Mouse (Mus musculus) monocyte, adult 2 months (primary cell): ENCODE results near the gene Csf2rb2.
"Not testable (repeated sequence)": the region's sequence is repeated elsewhere in the genome, so short reads cannot be mapped to it uniquely, and the experiment has no call there.

Experiments used
- DNase-seq, 2 experiments: peaks; one replicate each; pipeline ENCODE4 v3.0.0; 2022; ENCODE audit warnings: low spot score in 2 of 2, low read depth in 1 of 2

Csf2rb2 gene

GRCm38 (mm10) chr15:78305341-78305933 lies at the start of gene Csf2rb2:
Csf2rb2 (minus strand) TSS chr15:78305721.
- DNase-seq = peak in 1 of 2 experiments; percentile 43

DNA sequence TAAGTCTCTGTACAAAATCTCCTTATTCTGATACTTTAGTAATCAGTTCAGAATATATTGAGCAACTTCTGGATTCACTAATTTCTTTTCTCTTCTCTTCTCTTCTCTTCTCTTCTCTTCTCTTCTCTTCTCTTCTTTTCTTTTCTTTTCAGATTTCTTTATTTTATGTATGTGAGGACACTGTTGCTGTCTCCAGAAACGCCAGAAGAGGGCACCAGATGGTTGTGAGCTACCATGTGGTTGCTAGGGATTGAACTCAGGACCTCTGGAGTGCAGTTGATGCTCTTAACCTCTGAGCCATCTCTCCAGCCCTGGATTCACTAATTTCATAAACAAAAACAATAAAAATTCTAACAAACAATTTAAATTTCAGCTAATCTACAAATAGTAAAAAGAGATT lies 49.4 kb upstream of the Csf2rb2 start:
- DNase-seq = no peak

- no peak for DNase-seq
Observed at GRCm38 (mm10) chr15:78351586-78352165, 46.2 kb upstream of the Csf2rb2 start.

DNA sequence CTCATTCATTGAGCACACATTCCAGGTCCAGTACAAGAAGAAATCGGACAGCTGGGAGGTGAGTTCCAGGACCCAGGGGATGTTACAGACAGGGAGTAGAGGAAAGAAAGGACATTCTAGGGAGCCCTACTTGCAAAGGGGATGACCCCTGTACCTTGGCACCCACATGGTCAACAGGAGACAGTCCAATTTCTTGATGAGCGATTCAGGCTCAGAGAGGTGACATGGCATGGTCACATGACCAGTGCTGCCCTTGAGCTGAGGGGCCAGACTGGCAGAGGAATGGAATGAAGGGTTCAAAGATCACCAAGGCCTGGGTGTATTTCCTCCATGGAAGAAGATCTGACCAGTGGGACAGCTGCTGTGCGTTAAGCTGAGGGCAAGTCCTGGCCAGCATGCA lies 39.0 kb upstream of the Csf2rb2 start:
- DNase-seq = no peak

- no peak for DNase-seq
Observed at GRCm38 (mm10) chr15:78343683-78344082, 38.2 kb upstream of the Csf2rb2 start.

GRCm38 (mm10) chr15:78340919-78341318 lies 35.4 kb upstream of the Csf2rb2 start:
- DNase-seq = not testable (repeated sequence)

GRCm38 (mm10) chr15:78339627-78340423 lies 34.3 kb upstream of the Csf2rb2 start:
- peak in 1 of 2 experiments; percentile 24 for DNase-seq

GRCm38 (mm10) chr15:78334380-78334779 lies 28.9 kb upstream of the Csf2rb2 start:
- no peak for DNase-seq

- no peak for DNase-seq
Observed at GRCm38 (mm10) chr15:78332981-78333380, 27.5 kb upstream of the Csf2rb2 start.

DNA sequence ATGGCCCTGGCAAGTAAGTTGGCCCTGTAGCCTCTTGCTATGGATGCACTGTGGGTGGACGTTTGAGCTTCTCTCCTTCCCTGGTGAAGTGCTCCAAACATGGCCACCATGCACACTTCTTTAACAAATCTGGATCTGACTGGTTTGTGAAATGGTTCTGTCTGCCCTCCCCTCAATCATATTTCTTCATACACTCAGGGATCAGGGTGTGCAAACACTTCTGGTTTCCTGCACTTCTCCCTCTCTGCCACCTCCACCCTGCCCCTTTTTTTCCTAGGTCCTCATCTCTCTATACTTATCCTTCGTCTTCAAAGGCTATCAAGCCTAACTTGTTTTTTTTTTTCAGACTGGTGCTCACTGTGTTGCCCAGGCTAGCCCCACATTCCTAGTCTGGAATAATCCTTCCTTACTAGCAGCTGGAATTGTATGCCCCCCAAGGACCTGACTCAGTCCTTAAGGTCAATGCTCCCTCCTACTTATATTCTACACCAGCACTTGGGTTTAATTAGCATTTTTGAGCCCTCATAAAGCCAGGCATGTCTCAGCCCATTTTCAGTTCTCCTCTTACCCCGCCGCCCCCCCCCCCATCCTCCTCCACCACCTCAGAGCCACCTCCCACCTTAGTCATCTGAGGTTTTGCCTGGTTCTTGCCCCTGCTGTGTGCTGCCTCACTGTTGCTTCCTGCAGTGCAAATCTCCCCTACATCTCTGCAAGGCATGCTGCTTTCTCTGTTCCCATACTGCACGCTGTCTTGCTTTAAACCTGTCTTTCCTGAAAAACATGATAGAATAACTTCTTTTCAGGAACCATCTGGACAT lies 26.2 kb upstream of the Csf2rb2 start:
- DNase-seq = no peak

DNA sequence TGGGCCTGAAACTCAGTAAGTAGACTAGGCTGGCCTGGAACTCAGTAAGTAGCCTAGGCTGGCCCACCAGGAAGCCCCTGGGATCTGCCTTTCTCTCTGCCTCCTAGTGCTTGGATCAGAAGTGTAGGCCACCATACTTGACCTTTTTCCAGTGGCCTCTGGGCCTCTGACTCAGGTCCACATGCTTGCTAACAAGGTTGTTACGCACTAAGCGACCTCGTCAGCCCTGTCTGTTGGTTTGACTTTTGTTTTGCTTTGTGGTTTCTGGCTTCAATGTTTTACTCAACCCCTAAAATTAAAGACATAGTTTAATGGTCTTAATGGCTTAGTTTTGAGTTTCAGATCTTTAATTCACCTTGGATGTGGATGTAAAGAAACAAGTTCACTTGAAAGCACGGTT lies 25.2 kb upstream of the Csf2rb2 start:
- no peak for DNase-seq

GRCm38 (mm10) chr15:78329972-78330371 lies 24.5 kb upstream of the Csf2rb2 start:
- DNase-seq = not testable (repeated sequence)

GRCm38 (mm10) chr15:78328520-78329097 lies 23.1 kb upstream of the Csf2rb2 start:
- no peak for DNase-seq

GRCm38 (mm10) chr15:78327753-78328341 lies 22.3 kb upstream of the Csf2rb2 start:
- DNase-seq = not testable (repeated sequence)

GRCm38 (mm10) chr15:78326747-78327146 lies 21.2 kb upstream of the Csf2rb2 start:
- DNase-seq = no peak

DNA sequence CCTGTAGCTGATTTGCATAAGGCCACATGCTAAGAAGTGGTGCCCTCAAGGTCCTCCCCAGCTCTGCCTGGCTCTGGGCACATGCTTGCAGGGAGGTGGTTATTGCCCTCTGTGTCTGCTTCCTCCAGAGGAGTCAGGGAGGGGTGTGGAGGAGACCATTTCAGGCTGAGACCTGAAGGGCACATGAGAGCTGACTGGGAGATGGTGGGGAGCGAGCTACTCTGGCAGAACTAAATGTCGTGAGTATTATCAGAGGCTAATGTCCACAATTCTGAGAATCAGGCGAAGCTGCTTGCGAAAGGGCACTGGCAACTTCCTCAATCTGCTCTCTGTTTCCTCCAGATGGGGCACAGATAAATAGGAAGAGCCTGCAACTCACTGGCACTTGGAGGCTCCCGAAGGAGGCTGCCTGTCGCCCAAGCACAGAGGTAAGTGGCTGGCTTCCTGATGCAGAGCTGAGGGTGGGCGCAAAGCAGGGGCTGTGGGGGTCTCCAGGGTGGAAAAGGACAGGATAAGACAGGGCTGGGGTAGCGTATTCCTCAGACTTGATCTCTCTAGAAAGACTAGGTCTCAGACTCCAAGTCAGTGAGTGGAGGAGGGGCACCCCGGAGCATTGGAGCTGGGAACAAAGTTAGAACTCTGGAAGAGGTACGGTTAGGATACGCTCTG lies 20.3 kb upstream of the Csf2rb2 start, which contains the start of gene Csf2rb:
Csf2rb (plus strand) TSS at position 82 of the 669 bp plus-strand sequence.
- peak; percentile 76 for DNase-seq

GRCm38 (mm10) chr15:78324294-78324693 lies 18.8 kb upstream of the Csf2rb2 start:
- no peak for DNase-seq

DNA sequence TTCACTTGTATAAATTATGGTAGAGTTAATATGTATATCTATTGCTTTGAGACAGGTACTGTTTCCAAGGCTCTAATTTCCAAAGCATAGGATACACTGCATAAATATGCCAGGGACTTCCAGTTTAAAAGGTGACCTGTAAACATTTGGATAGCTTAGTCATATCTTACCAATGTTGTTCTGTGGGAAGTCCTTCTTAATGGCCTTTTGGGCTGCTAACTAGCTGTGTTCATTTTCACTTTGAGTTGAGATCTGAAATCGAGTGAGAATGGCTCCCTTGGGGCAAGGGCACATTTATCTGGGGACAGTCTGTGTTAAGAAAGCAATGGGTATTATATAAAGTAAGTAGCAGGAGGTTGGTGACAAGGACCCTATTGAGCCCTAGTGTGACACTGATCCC lies 17.8 kb upstream of the Csf2rb2 start:
- DNase-seq = no peak

GRCm38 (mm10) chr15:78320825-78321496 lies 15.4 kb upstream of the Csf2rb2 start:
- peak; percentile 41 to 75 for DNase-seq
